Mouse (Mus musculus) heart, adult 11 months (tissue): ENCODE data around the gene Gm8947.
A peak's percentile ranks its signal among the peaks of the same experiment; 100 is the strongest.
"Not testable (repeated sequence)": the region's sequence is repeated elsewhere in the genome, so short reads cannot be mapped to it uniquely, and the experiment has no call there.

Experiments used
- DNase-seq: peaks from one replicate; pipeline ENCODE4 v3.0.0; 2022

Gm8947 gene

GRCm38 (mm10) chr1:151192075-151192474 lies at the start of gene Gm8947:
TSS of gene Gm8947 (plus strand) at chr1:151192376.
- DNase-seq: not testable (repeated sequence)

- DNase-seq: peak; percentile 90
Measured at GRCm38 (mm10) chr1:151144471-151145146, 47.6 kb upstream of the Gm8947 start.

GRCm38 (mm10) chr1:151147801-151148200 lies 44.4 kb upstream of the Gm8947 start:
- DNase-seq: peak; percentile 70

GRCm38 (mm10) chr1:151150211-151150610 lies 42.0 kb upstream of the Gm8947 start:
- peak; percentile 76 for DNase-seq

GRCm38 (mm10) chr1:151151089-151151488 lies 41.1 kb upstream of the Gm8947 start:
- peak; percentile 46 for DNase-seq

GRCm38 (mm10) chr1:151153056-151153652 lies 39.0 kb upstream of the Gm8947 start:
- DNase-seq: peak; percentile 94

GRCm38 (mm10) chr1:151154131-151154530 lies 38.0 kb upstream of the Gm8947 start:
- DNase-seq: not testable (repeated sequence)

- DNase-seq: peak; percentile 68
Measured at GRCm38 (mm10) chr1:151156129-151156528, 36.0 kb upstream of the Gm8947 start.

GRCm38 (mm10) chr1:151156777-151157632 lies 35.2 kb upstream of the Gm8947 start:
- DNase-seq: peak; percentile 79

GRCm38 (mm10) chr1:151157963-151158856 lies 34.0 kb upstream of the Gm8947 start:
- DNase-seq: peak; percentile 66

- peak; percentile 13 for DNase-seq
Measured at GRCm38 (mm10) chr1:151158857-151159510, 33.2 kb upstream of the Gm8947 start.

- no peak for DNase-seq
Measured at GRCm38 (mm10) chr1:151166031-151166430, 26.1 kb upstream of the Gm8947 start.

- no peak for DNase-seq
Measured at GRCm38 (mm10) chr1:151167297-151168047, 24.7 kb upstream of the Gm8947 start.

GRCm38 (mm10) chr1:151168637-151169036 lies 23.5 kb upstream of the Gm8947 start:
- DNase-seq: no peak

- peak; percentile 97 for DNase-seq
Measured at GRCm38 (mm10) chr1:151171572-151172461, 20.4 kb upstream of the Gm8947 start.

- DNase-seq: peak; percentile 88
Measured at GRCm38 (mm10) chr1:151177030-151177936, 14.9 kb upstream of the Gm8947 start.

- peak; percentile 5 for DNase-seq
Measured at GRCm38 (mm10) chr1:151177937-151178271, 14.3 kb upstream of the Gm8947 start.

- peak; percentile 14 for DNase-seq
Measured at GRCm38 (mm10) chr1:151178505-151179083, 13.6 kb upstream of the Gm8947 start.

- no peak for DNase-seq
Measured at GRCm38 (mm10) chr1:151180167-151180566, 12.0 kb upstream of the Gm8947 start.
